Mouse (Mus musculus) C2C12 (cell line): Measurements from ENCODE around the gene Rasal1.

Experiments used
- CTCF ChIP-seq: IDR thresholded peaks from one replicate; pipeline ENCODE4 v1.5.1; 2011; ENCODE audit not compliant: control insufficient read depth, insufficient read depth, insufficient read length
- MYOG ChIP-seq: IDR thresholded peaks from one replicate; pipeline ENCODE4 v1.6.1; 2011; ENCODE audit not compliant: control insufficient read depth, insufficient read length; ENCODE audit errors: extremely low read depth

GRCm38 (mm10) chr5:120653873-120654272 lies 5.3 kb downstream of the Rasal1 start:
- TF ChIP-seq CTCF (no peak), MYOG (no peak)
